Mouse (Mus musculus) intestine, postnatal 0 days (tissue): ENCODE measurements around the gene Spp2. TPM values are rescaled to one million over a fixed set of nuclear protein-coding genes. Genes with fewer than 3 reads are reported as not detected.
A peak's percentile ranks its signal among the peaks of the same experiment; 100 is the strongest.

Experiments used
- ATAC-seq: fragments of 200-750 bp; cut with Nextera tagmentation; 2 replicates; pipeline ENCODE4 v1.8.0; 2017; ENCODE audit warnings: mild to moderate bottlenecking, moderate TSS enrichment, moderate library complexity
- H3K27ac ChIP-seq: fragments of 300-500 bp; sonication (generic); 2 replicates; pipeline ENCODE4 v1.5.1; 2014; ENCODE audit warnings: mild to moderate bottlenecking, low read depth, low read length, moderate library complexity
- H3K27me3 ChIP-seq: fragments of 300-500 bp; sonication (generic); replicated peaks from 2 replicates; pipeline ENCODE4 v1.6.1; 2014; ENCODE audit warnings: low read length, mixed read lengths; ENCODE audit not compliant: control insufficient read depth, insufficient read depth
- H3K36me3 ChIP-seq: fragments of 300-500 bp; sonication (generic); 2 replicates; pipeline ENCODE4 v1.6.1; 2014; ENCODE audit warnings: mild to moderate bottlenecking, moderate library complexity; ENCODE audit not compliant: control insufficient read depth, insufficient read depth
- H3K4me1 ChIP-seq: fragments of 300-500 bp; sonication (generic); replicated peaks from 2 replicates; pipeline ENCODE4 v1.6.1; 2014; ENCODE audit warnings: antibody characterized with exemption, low read length, mixed read lengths; ENCODE audit not compliant: control insufficient read depth, insufficient read depth
- H3K4me2 ChIP-seq: fragments of 300-500 bp; sonication (generic); replicated peaks from 2 replicates; pipeline ENCODE4 v1.6.1; 2014; ENCODE audit warnings: low read depth, mild to moderate bottlenecking, moderate library complexity
- H3K4me3 ChIP-seq: fragments of 300-500 bp; sonication (generic); 2 replicates; pipeline ENCODE4 v1.5.1; 2014; ENCODE audit warnings: low read depth, low read length
- H3K9ac ChIP-seq: fragments of 300-500 bp; sonication (generic); 2 replicates; pipeline ENCODE4 v1.6.1; 2014; ENCODE audit warnings: mild to moderate bottlenecking, low read depth, low read length
- H3K9me3 ChIP-seq: fragments of 300-500 bp; sonication (generic); 2 replicates; pipeline ENCODE4 v1.6.1; 2016; ENCODE audit warnings: mixed run types; ENCODE audit not compliant: control insufficient read depth
- CTCF ChIP-seq: sonication (generic); IDR thresholded peaks from 2 replicates; pipeline ENCODE4 v1.5.1; 2016; ENCODE audit warnings: low read depth, mild to moderate bottlenecking, control low read depth, antibody characterized with exemption, moderate library complexity
- WGBS: fragments of 180-500 bp; shearing (Covaris S2); extraction: QIAGEN DNeasy Blood & Tissue Kit; methylation state at CpG from one replicate; pipeline ENCODE4 v1.1.7; 2014; 5-methylcytosine and 5-hydroxymethylcytosine counted together
- polyA plus RNA-seq: library from polyadenylated mRNA; unstranded; fragments of >200 nt; fragmentation: Nextera tagmentation; extraction: Ambion mirVana; gene quantifications from 2 replicates; pipeline ENCODE4 v1.2.1, GENCODE M21; 2015

Gene Spp2
- polyA plus RNA-seq, result 121 and 131 TPM in 2 replicates

DNA sequence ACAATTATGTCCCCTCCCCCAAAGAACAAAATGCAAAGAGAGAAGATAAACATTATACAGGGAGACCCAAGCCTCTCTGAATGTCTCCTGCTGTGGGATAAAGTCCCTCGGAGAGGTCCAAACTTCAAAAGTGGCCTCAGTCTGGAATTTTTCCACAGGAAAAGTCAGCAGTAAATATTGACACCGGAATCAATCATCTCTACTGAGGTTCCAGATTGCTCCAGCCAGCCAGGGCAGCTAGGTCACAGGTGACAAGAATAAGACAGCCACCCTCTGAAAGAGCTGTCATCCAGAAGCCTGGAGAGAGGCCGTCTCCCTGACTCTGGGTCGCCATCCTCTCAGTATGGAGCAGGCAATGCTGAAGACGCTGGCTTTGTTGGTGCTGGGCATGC is at the start of gene Spp2:
Gene Spp2 (plus strand): TSS at position 155 of the 392 bp plus-strand sequence.
- peak within 1 kb of the TSS; percentile 77 for H3K27ac ChIP-seq
- no peak for ATAC-seq
- H3K4me1 ChIP-seq, result peaks cover 11% of the 10 kb centered on the region
- no peak for TF ChIP-seq CTCF
- 55% methylated on average over 5 of the region's 5 CpGs for WGBS
- H3K9ac ChIP-seq, result no peak within 1 kb of the TSS
- H3K36me3 ChIP-seq, result no peaks in the 10 kb centered on the region
- H3K9me3 ChIP-seq, result no peaks in the 10 kb centered on the region
- no peak within 1 kb of the TSS; the same call in 1 of the 2 replicates for H3K4me2 ChIP-seq
- H3K27me3 ChIP-seq, result no peaks in the 10 kb centered on the region
- no peak within 1 kb of the TSS for H3K4me3 ChIP-seq

DNA sequence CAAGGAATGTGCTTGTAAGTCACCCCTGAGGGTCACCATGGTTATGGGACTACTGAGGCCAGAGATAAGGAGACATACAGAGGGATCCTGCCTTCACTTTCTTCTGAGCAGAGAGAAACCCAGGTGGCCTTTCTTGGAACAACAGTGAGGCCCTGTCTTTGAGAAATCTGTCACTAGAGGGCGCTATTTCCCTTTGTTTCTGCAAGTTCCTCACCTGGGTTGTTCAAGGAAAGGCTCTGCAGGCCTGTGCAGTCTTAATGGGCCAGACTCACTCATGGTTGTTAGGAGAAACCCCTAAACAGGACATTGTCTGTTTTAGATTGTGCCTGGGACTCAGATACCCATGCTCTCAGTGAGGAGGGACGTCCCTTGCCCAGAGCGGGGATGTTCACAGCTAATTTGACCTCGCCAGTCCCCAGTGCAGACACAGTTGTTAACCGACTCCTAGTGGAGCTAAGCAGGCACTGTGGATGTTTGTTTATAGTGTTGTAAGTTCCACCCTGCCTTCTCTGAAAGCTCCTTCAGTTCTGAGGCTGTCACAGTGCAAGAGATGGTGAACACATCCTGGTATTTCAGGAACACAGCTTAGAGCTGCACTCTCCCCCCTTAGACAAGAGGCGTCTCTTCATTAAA is 49.2 kb upstream of the Spp2 start:
- 59% methylated on average over 6 of the region's 6 CpGs for WGBS
- peak; percentile 78 for ATAC-seq
- TF ChIP-seq CTCF, result peak; percentile 89
- H3K27ac ChIP-seq, result no peak overlapping the region
- H3K9ac ChIP-seq, result no peak overlapping the region
- no peaks in the 10 kb centered on the region for H3K27me3 ChIP-seq
- H3K4me2 ChIP-seq, result no peak overlapping the region
- no peaks in the 10 kb centered on the region for H3K4me1 ChIP-seq
- no peaks in the 10 kb centered on the region for H3K36me3 ChIP-seq
- no peaks in the 10 kb centered on the region for H3K9me3 ChIP-seq
- no peak overlapping the region for H3K4me3 ChIP-seq

DNA sequence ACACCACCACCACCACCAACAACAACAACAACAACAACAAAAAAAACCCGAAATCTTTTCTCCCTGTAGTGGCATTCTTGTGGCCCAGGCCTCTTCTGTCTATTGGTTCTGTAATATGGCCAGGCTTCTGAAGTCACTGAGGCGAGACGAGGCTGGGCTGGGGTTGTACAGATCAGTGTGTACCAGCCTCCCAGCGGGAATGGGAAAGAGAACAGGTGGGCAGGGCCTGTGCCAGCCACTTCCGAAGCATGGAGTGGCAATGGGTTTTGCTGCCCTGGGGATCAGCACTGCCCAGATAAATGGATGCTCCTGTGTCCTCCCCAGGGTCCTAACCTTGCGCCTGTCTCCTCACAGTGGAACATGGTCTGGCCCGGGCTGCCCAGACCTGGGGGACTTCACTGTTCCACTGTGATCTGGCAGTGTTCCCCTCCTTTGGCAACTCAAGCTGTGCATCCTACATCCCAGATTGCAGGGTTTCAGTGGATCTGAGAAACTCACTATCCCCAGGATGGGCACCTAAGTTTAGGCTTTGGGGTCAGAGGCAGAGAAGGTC is 48.6 kb upstream of the Spp2 start:
- no peaks in the 10 kb centered on the region for H3K36me3 ChIP-seq
- no peak for TF ChIP-seq CTCF
- H3K4me1 ChIP-seq, result no peaks in the 10 kb centered on the region
- ATAC-seq, result no peak
- H3K27me3 ChIP-seq, result no peaks in the 10 kb centered on the region
- H3K4me3 ChIP-seq, result no peak overlapping the region
- H3K27ac ChIP-seq, result no peak overlapping the region
- no peaks in the 10 kb centered on the region for H3K9me3 ChIP-seq
- H3K9ac ChIP-seq, result no peak overlapping the region
- H3K4me2 ChIP-seq, result no peak overlapping the region
- WGBS, result 84% methylated on average over 7 of the region's 7 CpGs

DNA sequence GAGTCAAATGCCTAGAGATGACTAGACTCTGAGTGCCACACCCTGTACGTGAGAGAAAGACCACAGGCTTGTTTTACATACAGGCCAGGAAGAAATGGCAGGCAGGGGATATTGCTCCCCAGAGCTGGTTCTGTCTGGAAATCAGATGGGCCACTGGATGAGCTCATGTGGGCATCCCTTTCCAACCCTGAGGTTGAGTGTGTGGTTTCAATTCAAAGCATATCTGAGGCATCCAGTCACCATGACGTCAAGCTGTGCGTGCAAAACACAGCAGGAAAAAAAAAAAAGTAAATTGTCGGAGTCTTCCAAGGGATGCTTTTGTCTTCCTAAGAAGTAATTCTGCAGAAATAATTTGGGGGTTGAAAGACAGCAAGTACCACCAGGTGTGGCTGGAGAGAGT is 45.7 kb upstream of the Spp2 start:
- no peak for TF ChIP-seq CTCF
- no peak overlapping the region for H3K4me2 ChIP-seq
- H3K9me3 ChIP-seq, result no peaks in the 10 kb centered on the region
- H3K4me3 ChIP-seq, result no peak overlapping the region
- H3K4me1 ChIP-seq, result no peaks in the 10 kb centered on the region
- no peaks in the 10 kb centered on the region for H3K27me3 ChIP-seq
- no peak overlapping the region for H3K27ac ChIP-seq
- ATAC-seq, result no peak
- H3K36me3 ChIP-seq, result no peaks in the 10 kb centered on the region
- H3K9ac ChIP-seq, result no peak overlapping the region
- WGBS, result 83% methylated on average over 4 of the region's 4 CpGs

DNA sequence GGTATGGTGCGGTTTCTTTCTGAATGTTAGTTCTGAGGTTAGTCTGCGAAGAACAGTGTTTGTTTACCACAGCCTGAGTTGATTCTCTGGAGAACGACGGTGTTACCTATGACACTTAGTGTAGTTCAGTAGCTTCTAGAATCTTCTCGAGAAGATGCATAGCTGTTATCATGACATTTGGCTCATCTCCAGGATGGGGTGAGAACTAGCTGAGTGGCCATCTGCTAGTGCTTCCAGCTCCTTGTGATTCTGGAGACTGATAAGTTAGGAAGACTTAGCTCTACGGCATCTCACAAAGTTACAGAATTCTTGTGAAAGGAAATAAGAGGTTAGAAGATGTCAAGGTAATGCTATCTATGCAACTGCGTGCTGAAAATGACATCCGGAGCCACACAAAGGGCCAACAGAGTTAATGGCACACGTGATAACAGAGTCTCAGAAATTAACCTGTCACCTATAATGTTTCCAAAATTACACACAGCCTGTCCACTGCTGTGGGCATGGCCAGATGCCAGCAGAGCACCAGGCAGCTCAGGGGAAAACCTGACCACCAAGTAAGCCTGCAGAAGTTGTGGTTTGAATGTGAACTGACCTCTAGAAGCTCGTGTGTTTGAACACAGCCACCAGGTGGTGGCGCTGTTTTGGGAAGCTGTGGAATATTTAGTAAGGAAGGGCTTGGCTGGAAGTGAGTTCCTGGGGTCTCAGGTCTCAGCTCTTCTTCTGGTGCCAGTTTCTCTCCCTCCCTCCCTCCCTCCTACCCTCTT is 39.7 kb upstream of the Spp2 start:
- no peaks in the 10 kb centered on the region for H3K27me3 ChIP-seq
- no peaks in the 10 kb centered on the region for H3K4me1 ChIP-seq

DNA sequence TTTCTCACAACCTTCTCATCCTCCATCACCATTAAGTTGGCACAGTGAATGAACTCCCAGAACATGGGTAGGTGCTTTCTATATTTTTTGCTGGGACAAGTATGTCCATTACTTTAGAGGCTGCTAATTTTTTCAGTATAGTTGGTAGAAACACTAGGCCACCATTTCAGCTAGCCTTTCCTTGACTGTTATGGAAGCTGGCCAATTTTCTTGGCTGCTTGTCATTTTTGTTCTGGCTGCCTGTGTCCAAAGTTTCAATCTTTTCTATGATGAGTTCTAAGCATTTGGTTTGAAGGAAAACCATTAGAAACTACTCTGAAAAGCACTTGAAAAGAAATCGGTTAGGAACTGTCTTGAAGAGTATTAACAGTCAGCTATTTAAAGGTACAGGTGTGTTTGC is 28.3 kb upstream of the Spp2 start:
- no peak for ATAC-seq
- no peaks in the 10 kb centered on the region for H3K4me1 ChIP-seq
- no peaks in the 10 kb centered on the region for H3K9me3 ChIP-seq
- no peak overlapping the region for H3K9ac ChIP-seq
- WGBS, result 88% methylated on average over 1 of the region's 1 CpGs
- no peaks in the 10 kb centered on the region for H3K36me3 ChIP-seq
- H3K4me3 ChIP-seq, result no peak overlapping the region
- H3K27ac ChIP-seq, result no peak overlapping the region
- H3K27me3 ChIP-seq, result no peaks in the 10 kb centered on the region
- TF ChIP-seq CTCF, result no peak
- no peak overlapping the region for H3K4me2 ChIP-seq

More for the DNA sequence above, 39.7 kb upstream of the Spp2 start:
- Histone ChIP-seq H3K9ac (no peak overlapping the region), H3K36me3 (no peaks in the 10 kb centered on the region), H3K4me3 (no peak overlapping the region), H3K4me2 (no peak overlapping the region), H3K9me3 (no peaks in the 10 kb centered on the region), H3K27ac (no peak overlapping the region)
- peak; percentile 50 for TF ChIP-seq CTCF
- WGBS, result 75% methylated on average over 11 of the region's 11 CpGs
- no peak for ATAC-seq
